ENCODE assay signal across 14 mouse cellular contexts in genomic region chr2:52938351-52939074, GRCm38 (mm10).
A peak's percentile ranks its signal among the peaks of the same experiment; 100 is the strongest.
DNase-seq lines count a peak whose midpoint lies in the region; ATAC-seq and TF ChIP-seq lines count a peak whose summit lies in the region.
"Had no signal": no experiment of that assay in that cellular context is flagged by ENCODE, and none has a peak within 500 bp of the region (broad histone marks: within the 10 kb centered on the region; RNA-seq: fewer than 3 reads in every experiment).

No protein-coding gene starts in this region.

- no peak; the same call in none of the 2 replicates for TF ChIP-seq RAD21 in CH12.LX (IDR thresholded peaks at IDR 0.05; ENCODE audit: low read depth, low read length)

- no peak overlapping the region for H3K4me2 ChIP-seq in intestine, embryonic 15.5 days (replicated peaks)
- H3K4me2 ChIP-seq in intestine, postnatal 0 days (replicated peaks; ENCODE audit: low read depth): no peak overlapping the region
- H3K4me2 ChIP-seq in CH12.LX (ENCODE audit: insufficient read depth, low read depth, poor library complexity, severe bottlenecking): no peak overlapping the region
- H3K4me2 ChIP-seq in limb, embryonic 14.5 days (replicated peaks; ENCODE audit: low read depth, low read length, severe bottlenecking): no peak overlapping the region
- no peak overlapping the region for H3K4me2 ChIP-seq in forebrain, embryonic 13.5 days
- H3K4me2 ChIP-seq: forebrain, embryonic 15.5 days; hindbrain, embryonic 15.5 days; neural tube, embryonic 12.5 days had no signal

- H3K9me3 ChIP-seq in intestine, embryonic 15.5 days: no peaks in the 10 kb centered on the region
- H3K9me3 ChIP-seq in intestine, postnatal 0 days (ENCODE audit: control insufficient read depth): no peaks in the 10 kb centered on the region
- H3K9me3 ChIP-seq in CH12.LX (replicated peaks; ENCODE audit: low read length): no peaks in the 10 kb centered on the region
- no peaks in the 10 kb centered on the region for H3K9me3 ChIP-seq in limb, embryonic 14.5 days (ENCODE audit: control insufficient read depth, low read length)
- H3K9me3 ChIP-seq in forebrain, embryonic 13.5 days (replicated peaks): no peaks in the 10 kb centered on the region
- H3K9me3 ChIP-seq: forebrain, embryonic 15.5 days; hindbrain, embryonic 15.5 days; neural tube, embryonic 12.5 days had no signal

- no peaks in the 10 kb centered on the region; the same call in 1 of the 2 replicates for H3K79me2 ChIP-seq in CH12.LX (replicated peaks; ENCODE audit: control insufficient read depth, extremely low read depth, insufficient read depth, poor library complexity, severe bottlenecking)

- H3K4me3 ChIP-seq in intestine, embryonic 15.5 days (replicated peaks): no peak overlapping the region
- no peak overlapping the region for H3K4me3 ChIP-seq in intestine, postnatal 0 days (ENCODE audit: low read depth, low read length)
- no peak overlapping the region for H3K4me3 ChIP-seq in CH12.LX (replicated peaks in 1 of 3; ENCODE audit: low read depth in 2 of 3, low read length in 2 of 3, poor library complexity in 1 of 3)
- H3K4me3 ChIP-seq in limb, embryonic 14.5 days (replicated peaks; ENCODE audit: low read length): no peak overlapping the region
- H3K4me3 ChIP-seq in forebrain, embryonic 13.5 days: no peak overlapping the region
- H3K4me3 ChIP-seq: forebrain, embryonic 15.5 days; hindbrain, embryonic 15.5 days; neural tube, embryonic 12.5 days had no signal

- dilution Hi-C loops in CH12.LX (cut with MboI; ENCODE audit: extremely low pct_ligation_motif_present, extremely low pct_unique_long_range_greater_than_20kb, low sequenced_read_pairs): no loop called here

- no peak; the same call in 1 of the 2 replicates for TF ChIP-seq EP300 in CH12.LX (IDR thresholded peaks at IDR 0.05; ENCODE audit: low read length)

- H3K27me3 ChIP-seq in intestine, embryonic 15.5 days (replicated peaks): no peaks in the 10 kb centered on the region
- H3K27me3 ChIP-seq in intestine, postnatal 0 days (replicated peaks; ENCODE audit: control insufficient read depth, insufficient read depth, low read length): no peaks in the 10 kb centered on the region
- no peaks in the 10 kb centered on the region for H3K27me3 ChIP-seq in CH12.LX (replicated peaks)
- no peaks in the 10 kb centered on the region for H3K27me3 ChIP-seq in limb, embryonic 14.5 days (ENCODE audit: control insufficient read depth, insufficient read depth, low read length)
- no peaks in the 10 kb centered on the region for H3K27me3 ChIP-seq in forebrain, embryonic 13.5 days
- H3K27me3 ChIP-seq: forebrain, embryonic 15.5 days; hindbrain, embryonic 15.5 days; neural tube, embryonic 12.5 days had no signal

- 23% methylated on average over 6 of the region's 6 CpGs for whole genome bisulfite sequencing in intestine, embryonic 15.5 days
- 25% methylated on average over 6 of the region's 6 CpGs for WGBS in intestine, postnatal 0 days
- WGBS in limb, embryonic 14.5 days: 8% methylated on average over 6 of the region's 6 CpGs
- 54% methylated on average over 6 of the region's 6 CpGs for WGBS in forebrain, embryonic 13.5 days

- TF ChIP-seq CTCF in intestine, postnatal 0 days (IDR thresholded peaks at IDR 0.05; ENCODE audit: low read depth): no peak
- TF ChIP-seq CTCF in CH12.LX (conservative IDR thresholded peaks at IDR 0.05 in 1 of 2, IDR thresholded peaks at IDR 0.05 in 1 of 2; ENCODE audit: low read depth in 2 of 2, low read length in 2 of 2): peak in 1 of 2 experiments; percentile 15; a peak in 2 of 4 replicates

- H3K4me1 ChIP-seq in intestine, embryonic 15.5 days (replicated peaks): no peaks in the 10 kb centered on the region
- no peaks in the 10 kb centered on the region for H3K4me1 ChIP-seq in intestine, postnatal 0 days (replicated peaks; ENCODE audit: control insufficient read depth, insufficient read depth, low read length)
- H3K4me1 ChIP-seq in CH12.LX (ENCODE audit: control insufficient read depth in 1 of 2, insufficient read depth in 2 of 2): peaks cover 6 to 11% of the 10 kb centered on the region in 2 experiments
- peaks cover 31% of the 10 kb centered on the region for H3K4me1 ChIP-seq in limb, embryonic 14.5 days (ENCODE audit: control insufficient read depth, insufficient read depth, low read length)
- H3K4me1 ChIP-seq in forebrain, embryonic 13.5 days: peaks cover 17% of the 10 kb centered on the region
- H3K4me1 ChIP-seq: neural tube, embryonic 12.5 days had no signal

- in situ Hi-C loops in CH12.LX (cut with MboI; ENCODE audit: low pct_ligation_motif_present, low pct_unique_long_range_greater_than_20kb, low sequenced_read_pairs): loop anchor here (25.0 kb wide), 1 partner anchor 176 kb away; no protein-coding TSS in a partner anchor

- no peaks in the 10 kb centered on the region for H3K36me3 ChIP-seq in intestine, embryonic 15.5 days
- H3K36me3 ChIP-seq in intestine, postnatal 0 days (ENCODE audit: control insufficient read depth, insufficient read depth): no peaks in the 10 kb centered on the region
- H3K36me3 ChIP-seq in CH12.LX (replicated peaks in 1 of 2; ENCODE audit: control insufficient read depth in 1 of 2, insufficient read depth in 1 of 2, low read length in 1 of 2): no peaks in the 10 kb centered on the region
- no peaks in the 10 kb centered on the region for H3K36me3 ChIP-seq in limb, embryonic 14.5 days (ENCODE audit: control insufficient read depth, insufficient read depth, low read length)
- no peaks in the 10 kb centered on the region for H3K36me3 ChIP-seq in forebrain, embryonic 13.5 days (ENCODE audit: poor library complexity, severe bottlenecking)
- H3K36me3 ChIP-seq: forebrain, embryonic 15.5 days; hindbrain, embryonic 15.5 days; neural tube, embryonic 12.5 days had no signal

- DNase-seq in CH12.LX (ENCODE audit: extremely low read depth): no peak
- DNase-seq in brain, adult 2 months (ENCODE audit: low read depth, low spot score): peak; percentile 63
- DNase-seq in limb, embryonic 14.5 days (ENCODE audit: low spot score): peak; percentile 22
- no peak for DNase-seq in T-cell, adult 2 months (ENCODE audit: low spot score)
- no peak for DNase-seq in frontal cortex, postnatal 36 days (ENCODE audit: low spot score in 2 of 2)
- DNase-seq: cerebellum, adult 11-12 months; layer of hippocampus, postnatal 36 days; thymus, postnatal 25 days had no signal

- no peak for TF ChIP-seq POLR2A in CH12.LX (IDR thresholded peaks at IDR 0.05; ENCODE audit: low read depth, low read length)
- TF ChIP-seq POLR2A in limb, embryonic 14.5 days (IDR thresholded peaks at IDR 0.05; ENCODE audit: borderline replicate concordance, extremely low read depth, insufficient read depth, insufficient read length): no peak

- ATAC-seq in intestine, embryonic 15.5 days: peak; percentile 39; the same call in 1 of the 2 replicates
- no peak for ATAC-seq in intestine, postnatal 0 days
- peak; percentile 58; the same call in 1 of the 2 replicates for ATAC-seq in limb, embryonic 14.5 days (ENCODE audit: low FRiP score, low read depth)
- ATAC-seq in forebrain, embryonic 13.5 days: no peak
- ATAC-seq: forebrain, embryonic 15.5 days had no signal

- no peak overlapping the region for H3K9ac ChIP-seq in intestine, embryonic 15.5 days
- no peak overlapping the region for H3K9ac ChIP-seq in intestine, postnatal 0 days (ENCODE audit: low read depth, low read length)
- H3K9ac ChIP-seq in CH12.LX (ENCODE audit: insufficient read depth, low read depth): no peak overlapping the region
- no peak overlapping the region for H3K9ac ChIP-seq in limb, embryonic 14.5 days (ENCODE audit: low read depth, low read length, severe bottlenecking)
- H3K9ac ChIP-seq in forebrain, embryonic 13.5 days: no peak overlapping the region
- H3K9ac ChIP-seq: forebrain, embryonic 15.5 days; hindbrain, embryonic 15.5 days; neural tube, embryonic 12.5 days had no signal

- 0 out of 2 replicates have a peak overlapping the region, but pooled peaks have one; percentile 1 for H3K27ac ChIP-seq in intestine, embryonic 15.5 days
- H3K27ac ChIP-seq in intestine, postnatal 0 days (ENCODE audit: low read depth, low read length): no peak overlapping the region
- H3K27ac ChIP-seq in CH12.LX (ENCODE audit: insufficient read depth, low read depth): no peak overlapping the region
- no peak overlapping the region for H3K27ac ChIP-seq in limb, embryonic 14.5 days (replicated peaks; ENCODE audit: low read depth, low read length)
- H3K27ac ChIP-seq in forebrain, embryonic 13.5 days: no peak overlapping the region
- H3K27ac ChIP-seq: forebrain, embryonic 15.5 days; hindbrain, embryonic 15.5 days; neural tube, embryonic 12.5 days had no signal

TF ChIP-seq in CH12.LX, 34 proteins besides CTCF, POLR2A, EP300 and RAD21:
- no peak for TF ChIP-seq RCOR1 (conservative IDR thresholded peaks at IDR 0.05; ENCODE audit: low read depth, low read length)
- TF ChIP-seq BHLHE40 (IDR thresholded peaks at IDR 0.05; ENCODE audit: low read depth, low read length): peak; percentile 70
- 0 out of 2 replicates have a peak, but pooled peaks have one; percentile 32 for TF ChIP-seq MYC (IDR thresholded peaks at IDR 0.05; ENCODE audit: low read depth, low read length)

Comparison
In these comparisons a context has a peak if more than half of its experiments do, and no peak if none do; other contexts are left out.
1. ATAC-seq: peak in intestine, embryonic 15.5 days (single experiment) and limb, embryonic 14.5 days (single experiment); none in intestine, postnatal 0 days (single experiment) and forebrain, embryonic 13.5 days (single experiment).
2. DNase-seq: peak in brain, adult 2 months (single experiment) and limb, embryonic 14.5 days (single experiment); none in CH12.LX (single experiment), T-cell, adult 2 months (single experiment) and frontal cortex, postnatal 36 days (0 of 2).